Mouse (Mus musculus) neural tube, embryonic 11.5 days (tissue): ENCODE measurements around the gene Insr. TPM values are rescaled to one million over a fixed set of nuclear protein-coding genes. Genes with fewer than 3 reads are reported as not detected.
"Not testable (repeated sequence)": the region's sequence is repeated elsewhere in the genome, so short reads cannot be mapped to it uniquely, and the experiment has no call there.

Experiments
- ATAC-seq: fragments of 200-750 bp; cut with Nextera tagmentation; 2 replicates; pipeline ENCODE4 v1.8.0; 2017; ENCODE audit warnings: moderate number of reproducible peaks, mild to moderate bottlenecking, moderate TSS enrichment, moderate library complexity; ENCODE audit not compliant: insufficient read depth, low FRiP score, low TSS enrichment
- DNase-seq: peaks from one replicate; pipeline ENCODE4 v3.0.0-alpha.2; 2015; ENCODE audit warnings: low spot score
- H3K27ac ChIP-seq: fragments of 300-500 bp; sonication (generic); 2 replicates; pipeline ENCODE4 v1.5.1; 2014; ENCODE audit warnings: low read depth, mild to moderate bottlenecking, low read length
- H3K27me3 ChIP-seq: fragments of 300-500 bp; sonication (generic); 2 replicates; pipeline ENCODE4 v1.6.1; 2014; ENCODE audit warnings: mild to moderate bottlenecking, low read length, mixed read lengths; ENCODE audit not compliant: control insufficient read depth, insufficient read depth
- H3K36me3 ChIP-seq: fragments of 300-500 bp; sonication (generic); 2 replicates; pipeline ENCODE4 v1.6.1; 2014; ENCODE audit warnings: mild to moderate bottlenecking, low read length, moderate library complexity, mixed read lengths; ENCODE audit not compliant: control insufficient read depth, insufficient read depth
- H3K4me1 ChIP-seq: fragments of 300-500 bp; sonication (generic); 2 replicates; pipeline ENCODE4 v1.6.1; 2014; ENCODE audit warnings: low read length, mixed read lengths; ENCODE audit not compliant: control insufficient read depth, insufficient read depth
- H3K4me2 ChIP-seq: fragments of 300-500 bp; sonication (generic); 2 replicates; pipeline ENCODE4 v1.6.1; 2014; ENCODE audit warnings: low read depth, mild to moderate bottlenecking, moderate library complexity
- H3K4me3 ChIP-seq: fragments of 300-500 bp; sonication (generic); 2 replicates; pipeline ENCODE4 v1.5.1; 2014; ENCODE audit warnings: low read depth, low read length
- H3K9ac ChIP-seq: fragments of 300-500 bp; sonication (generic); 2 replicates; pipeline ENCODE4 v1.6.1; 2014; ENCODE audit warnings: mild to moderate bottlenecking, low read length
- H3K9me3 ChIP-seq: fragments of 300-500 bp; sonication (generic); 2 replicates; pipeline ENCODE4 v1.6.1; 2016; ENCODE audit warnings: low read length; ENCODE audit not compliant: control insufficient read depth
- WGBS: fragments of 180-500 bp; shearing (Covaris S2); extraction: QIAGEN DNeasy Blood & Tissue Kit; methylation state at CpG from one replicate; pipeline ENCODE4 v1.1.7; 2014; 5-methylcytosine and 5-hydroxymethylcytosine counted together
- polyA plus RNA-seq: library from polyadenylated mRNA; unstranded; fragments of >200 nt; fragmentation: Nextera tagmentation; extraction: Ambion mirVana; gene quantifications from 2 replicates; pipeline ENCODE4 v1.2.1, GENCODE M21; 2014

Gene Insr
- polyA plus RNA-seq, 1 experiment from 2014 or later, result 43.3 TPM

- Histone ChIP-seq H3K4me3 (no peak overlapping the region), H3K27ac (no peak overlapping the region), H3K9ac (no peak overlapping the region), H3K9me3 (no peaks in the 10 kb centered on the region), H3K4me1 (no peaks in the 10 kb centered on the region), H3K4me2 (no peak overlapping the region), H3K27me3 (no peaks in the 10 kb centered on the region), H3K36me3 (0 out of 2 replicates have a peak, but pooled peaks cover 2% of the 10 kb centered on the region)
- no peak for DNase-seq
- no peak for ATAC-seq
These were observed 70.7 kb downstream of the Insr start for GRCm38 (mm10) chr8:3208729-3209128.

GRCm38 (mm10) chr8:3204758-3205443 lies 74.5 kb downstream of the Insr start:
- no peaks in the 10 kb centered on the region for H3K9me3 ChIP-seq
- no peaks in the 10 kb centered on the region for H3K27me3 ChIP-seq
- no peak for ATAC-seq
- DNase-seq, result no peak
- H3K27ac ChIP-seq, result no peak overlapping the region
- peaks cover 2% of the 10 kb centered on the region; the same call in 1 of the 2 replicates for H3K36me3 ChIP-seq
- no peak overlapping the region for H3K4me2 ChIP-seq
- H3K9ac ChIP-seq, result no peak overlapping the region
- H3K4me3 ChIP-seq, result no peak overlapping the region
- 85% methylated on average over 3 of the region's 3 CpGs for WGBS
- no peaks in the 10 kb centered on the region for H3K4me1 ChIP-seq

DNA sequence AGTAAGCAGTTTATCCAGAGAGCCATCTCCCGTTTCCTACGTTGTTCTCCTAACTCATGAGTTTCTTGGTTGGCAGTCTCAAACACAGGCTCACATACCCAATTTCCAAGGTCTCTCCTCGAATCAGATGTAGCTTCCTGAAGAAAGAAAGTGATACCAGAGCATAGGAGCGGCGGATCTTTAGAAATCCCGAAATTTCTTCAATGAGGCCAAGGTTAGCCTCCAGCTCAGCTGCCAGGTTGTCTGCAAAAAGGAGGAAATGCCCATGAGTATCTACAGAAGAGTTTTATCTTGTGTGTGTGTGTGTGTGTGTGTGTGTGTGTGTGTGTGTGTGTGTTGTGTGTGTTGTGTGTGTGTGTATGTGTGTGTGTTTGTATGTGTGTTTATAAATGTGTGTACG lies 76.6 kb downstream of the Insr start:
- DNase-seq (no peak), ATAC-seq (no peak)
- H3K4me1 ChIP-seq, result no peaks in the 10 kb centered on the region
- H3K9me3 ChIP-seq, result no peaks in the 10 kb centered on the region
- H3K36me3 ChIP-seq, result peaks cover 2% of the 10 kb centered on the region
- H3K4me3 ChIP-seq, result no peak overlapping the region
- H3K4me2 ChIP-seq, result no peak overlapping the region
- H3K9ac ChIP-seq, result no peak overlapping the region
- no peaks in the 10 kb centered on the region for H3K27me3 ChIP-seq
- no peak overlapping the region for H3K27ac ChIP-seq
- WGBS, result 94% methylated on average over 7 of the region's 7 CpGs

DNA sequence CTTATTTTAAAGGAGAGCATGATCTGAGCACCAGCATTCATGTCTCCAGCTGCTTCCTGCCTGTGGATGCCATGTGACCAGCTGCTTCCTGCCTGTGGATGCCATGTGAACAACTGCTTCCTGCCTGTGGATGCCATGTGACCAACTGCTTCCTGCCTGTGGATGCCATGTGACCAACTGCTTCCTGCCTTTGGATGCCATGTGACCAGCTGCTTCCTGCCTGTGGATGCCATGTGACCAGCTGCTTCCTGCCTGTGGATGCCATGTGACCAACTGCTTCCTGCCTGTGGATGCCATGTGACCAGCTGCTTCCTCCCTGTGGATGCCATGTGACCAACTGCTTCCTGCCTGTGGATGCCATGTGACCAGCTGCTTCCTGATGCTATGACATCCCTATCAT lies 85.1 kb downstream of the Insr start:
- DNase-seq, H3K4me1 ChIP-seq, ATAC-seq, H3K4me2 ChIP-seq, H3K27me3 ChIP-seq, H3K27ac ChIP-seq, H3K4me3 ChIP-seq, H3K9ac ChIP-seq, H3K9me3 ChIP-seq: not testable (repeated sequence)
- H3K36me3 ChIP-seq, result peaks cover 15% of the 10 kb centered on the region

- Histone ChIP-seq H3K4me2 (no peak overlapping the region), H3K27me3 (no peaks in the 10 kb centered on the region), H3K36me3 (peaks cover 10% of the 10 kb centered on the region), H3K4me3 (no peak overlapping the region), H3K9me3 (no peaks in the 10 kb centered on the region), H3K27ac (no peak overlapping the region), H3K4me1 (no peaks in the 10 kb centered on the region), H3K9ac (no peak overlapping the region)
- ATAC-seq (no peak), DNase-seq (no peak)
These were observed 88.4 kb downstream of the Insr start for GRCm38 (mm10) chr8:3191006-3191405.

DNA sequence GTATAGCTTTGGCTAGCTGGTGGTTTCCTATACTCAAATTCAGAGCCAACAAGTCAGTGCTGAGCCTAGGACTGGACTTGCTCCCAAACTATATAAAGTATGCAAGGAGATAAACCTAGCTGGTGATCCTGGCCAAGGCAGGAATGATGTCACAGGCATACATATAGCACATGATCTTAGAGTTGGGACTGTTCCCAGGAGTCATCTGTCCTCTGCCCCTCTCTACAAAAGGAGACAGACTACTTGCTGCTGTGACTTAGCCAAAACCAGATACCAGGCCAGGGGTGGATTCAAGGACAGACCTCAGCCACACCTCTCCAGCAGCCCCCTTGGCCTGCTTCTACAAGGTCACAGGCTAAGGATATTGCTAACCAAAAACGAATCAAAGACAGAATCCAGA lies 92.0 kb downstream of the Insr start:
- H3K27ac ChIP-seq, result no peak overlapping the region
- no peak overlapping the region for H3K4me3 ChIP-seq
- no peaks in the 10 kb centered on the region for H3K27me3 ChIP-seq
- H3K4me2 ChIP-seq, result no peak overlapping the region
- DNase-seq (no peak), ATAC-seq (no peak)
- H3K36me3 ChIP-seq, result peaks cover 10% of the 10 kb centered on the region
- no peaks in the 10 kb centered on the region for H3K9me3 ChIP-seq
- no peak overlapping the region for H3K9ac ChIP-seq
- no peaks in the 10 kb centered on the region for H3K4me1 ChIP-seq
- WGBS, result 70% methylated on average over 1 of the region's 1 CpGs

DNA sequence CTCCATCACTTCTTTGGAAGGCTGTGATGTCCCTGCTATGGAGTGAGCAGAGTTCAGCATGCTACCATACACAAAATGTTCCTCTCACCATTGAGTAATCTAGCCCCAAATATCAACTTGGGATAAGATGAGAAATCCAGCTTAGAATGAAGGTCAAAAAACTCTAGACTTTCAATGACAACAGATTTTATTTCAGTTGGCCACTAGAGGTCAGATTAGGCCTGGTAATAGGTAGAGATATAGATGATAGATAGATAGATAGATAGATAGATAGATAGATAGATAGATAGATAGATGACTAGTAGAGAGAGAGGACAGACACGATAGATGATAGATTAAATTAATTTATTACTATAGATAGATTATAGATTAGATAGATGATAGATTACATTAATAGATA lies 99.5 kb downstream of the Insr start:
- Histone ChIP-seq H3K9ac (no peak overlapping the region), H3K27me3 (no peaks in the 10 kb centered on the region), H3K27ac (no peak overlapping the region), H3K4me1 (no peaks in the 10 kb centered on the region), H3K4me3 (no peak overlapping the region), H3K4me2 (no peak overlapping the region), H3K36me3 (peaks cover 12% of the 10 kb centered on the region), H3K9me3 (no peaks in the 10 kb centered on the region)
- DNase-seq (no peak), ATAC-seq (no peak)
- 71% methylated on average over 1 of the region's 1 CpGs for WGBS

DNA sequence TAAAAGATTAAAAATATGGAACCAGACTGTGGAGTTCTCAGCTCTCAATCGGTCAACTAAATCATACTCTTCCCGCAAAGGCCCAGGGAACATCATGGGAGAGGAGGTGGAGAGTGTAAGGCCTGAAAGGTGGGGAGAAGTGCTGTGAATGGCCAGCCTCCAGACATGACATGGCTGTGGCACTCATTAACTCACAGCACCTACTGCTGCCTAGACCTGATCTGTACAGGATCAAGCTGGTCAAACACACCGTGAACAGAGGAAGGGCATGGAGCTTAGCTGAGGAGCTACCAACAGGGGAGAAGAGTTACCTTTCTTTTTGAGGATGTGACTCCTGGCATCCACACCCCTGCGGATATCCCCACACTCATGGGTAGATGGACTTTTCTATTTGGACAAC lies 102.0 kb downstream of the Insr start:
- H3K4me3 ChIP-seq, result no peak overlapping the region
- H3K36me3 ChIP-seq, result peaks cover 9% of the 10 kb centered on the region
- no peaks in the 10 kb centered on the region for H3K27me3 ChIP-seq
- WGBS, result 98% methylated on average over 4 of the region's 4 CpGs
- H3K27ac ChIP-seq, result no peak overlapping the region
- ATAC-seq (no peak), DNase-seq (no peak)
- 0 out of 2 replicates have a peak, but pooled peaks cover 2% of the 10 kb centered on the region for H3K9me3 ChIP-seq
- H3K9ac ChIP-seq, result no peak overlapping the region
- no peaks in the 10 kb centered on the region for H3K4me1 ChIP-seq
- H3K4me2 ChIP-seq, result no peak overlapping the region

GRCm38 (mm10) chr8:3172246-3172645 lies 107.2 kb downstream of the Insr start:
- ATAC-seq, result no peak
- Histone ChIP-seq H3K9ac (no peak overlapping the region), H3K27me3 (no peaks in the 10 kb centered on the region), H3K36me3 (peaks cover 14% of the 10 kb centered on the region), H3K9me3 (0 out of 2 replicates have a peak, but pooled peaks cover 2% of the 10 kb centered on the region), H3K4me1 (no peaks in the 10 kb centered on the region), H3K4me2 (no peak overlapping the region), H3K4me3 (no peak overlapping the region), H3K27ac (no peak overlapping the region)
- WGBS, result 89% methylated on average over 1 of the region's 1 CpGs
- no peak for DNase-seq
